Mouse (Mus musculus) forebrain, embryonic 14.5 days (tissue): ENCODE measurements around the gene C8g. TPM values are rescaled to one million over a fixed set of nuclear protein-coding genes. Genes with fewer than 3 reads are reported as not detected.

Experiments used
- polyA plus RNA-seq: library from polyadenylated mRNA; unstranded; fragments of >200 nt; fragmentation: Nextera tagmentation; extraction: Ambion mirVana; gene quantifications from 2 replicates; pipeline ENCODE4 v1.2.1, GENCODE M21; 2014

C8g gene
- polyA plus RNA-seq, 1 experiment from 2014 or later: 4.1 TPM

Other genes with a start within 250 kb of the C8g start
- gene Tmem203, start 246.3 kb downstream of the C8g start, polyA plus RNA-seq: 14.7 and 17.4 TPM in 2 replicates
- gene Tprn, start 239.1 kb downstream of the C8g start, polyA plus RNA-seq: 6.6 and 9.9 TPM in 2 replicates
- gene Ssna1, start 229.3 kb downstream of the C8g start, polyA plus RNA-seq: 258 and 281 TPM in 2 replicates
- gene Anapc2, start 229.2 kb downstream of the C8g start, polyA plus RNA-seq: 105 and 123 TPM in 2 replicates
- gene Tmem210, start 213.6 kb downstream of the C8g start, polyA plus RNA-seq: not detected in 2 replicates
- 0.25 TPM in 1 of 2 replicates, not detected in the other for gene Lrrc26, start 211.8 kb downstream of the C8g start, polyA plus RNA-seq
- 17.0 and 21.1 TPM in 2 replicates for gene Grin1, start 182.5 kb downstream of the C8g start, polyA plus RNA-seq
- 69.5 and 87.7 TPM in 2 replicates for gene Man1b1, start 169.4 kb downstream of the C8g start, polyA plus RNA-seq
- gene Dpp7, start 145.4 kb downstream of the C8g start, polyA plus RNA-seq: 21.3 and 21.4 TPM in 2 replicates
- 5.8 and 7.8 TPM in 2 replicates for gene Uap1l1, start 136.0 kb downstream of the C8g start, polyA plus RNA-seq
- gene Sapcd2, start 129.4 kb downstream of the C8g start, polyA plus RNA-seq: 27.8 and 28.9 TPM in 2 replicates
- 1.9 and 2.5 TPM in 2 replicates for gene Entpd2, start 105.8 kb downstream of the C8g start, polyA plus RNA-seq
- gene Npdc1, start 102.4 kb downstream of the C8g start, polyA plus RNA-seq: 263 and 331 TPM in 2 replicates
- gene Fut7, start 78.5 kb downstream of the C8g start, polyA plus RNA-seq: 0.21 TPM in 1 of 2 replicates, not detected in the other
- gene Abca2, start 73.0 kb downstream of the C8g start, polyA plus RNA-seq: 6.7 and 11.9 TPM in 2 replicates
- gene Clic3, start 44.9 kb downstream of the C8g start, polyA plus RNA-seq: 1.1 and 2.2 TPM in 2 replicates
- gene Paxx, start 40.6 kb downstream of the C8g start, polyA plus RNA-seq: 93.2 and 101 TPM in 2 replicates
- 170 and 301 TPM in 2 replicates for gene Ptgds, start 31.7 kb downstream of the C8g start, polyA plus RNA-seq
- not detected in 2 replicates for gene Lcn12, start 7.8 kb downstream of the C8g start, polyA plus RNA-seq
- 77.9 and 102 TPM in 2 replicates for gene Fbxw5, start 969 bp downstream of the C8g start, polyA plus RNA-seq
- 26.7 and 29.4 TPM in 2 replicates for gene Traf2, start 45.2 kb upstream of the C8g start, polyA plus RNA-seq
- 369 and 370 TPM in 2 replicates for gene Edf1, start 56.1 kb upstream of the C8g start, polyA plus RNA-seq
- gene Mamdc4, start 73.1 kb upstream of the C8g start, polyA plus RNA-seq: 0.84 and 2.2 TPM in 2 replicates
- 168 and 216 TPM in 2 replicates for gene Phpt1, start 73.5 kb upstream of the C8g start, polyA plus RNA-seq
- 2.2 and 4.2 TPM in 2 replicates for gene Ajm1, start 80.0 kb upstream of the C8g start, polyA plus RNA-seq
- 47.9 and 55.0 TPM in 2 replicates for gene Rabl6, start 106.8 kb upstream of the C8g start, polyA plus RNA-seq
- 0.18 and 0.30 TPM in 2 replicates for gene Ccdc183, start 116.0 kb upstream of the C8g start, polyA plus RNA-seq
- 27.9 and 32.8 TPM in 2 replicates for gene Tmem141, start 120.3 kb upstream of the C8g start, polyA plus RNA-seq
- gene Fcna, start 126.3 kb upstream of the C8g start, polyA plus RNA-seq: 2.0 and 3.7 TPM in 2 replicates
- gene Lcn8, start 151.4 kb upstream of the C8g start, polyA plus RNA-seq: not detected in 2 replicates
- gene Lcn5, start 156.2 kb upstream of the C8g start, polyA plus RNA-seq: not detected in 2 replicates
- gene Lcn6, start 175.1 kb upstream of the C8g start, polyA plus RNA-seq: not detected in 2 replicates
- gene Lcn10, start 181.0 kb upstream of the C8g start, polyA plus RNA-seq: not detected in 2 replicates
- gene Obp2a, start 198.3 kb upstream of the C8g start, polyA plus RNA-seq: not detected in 2 replicates
- 86.4 and 108 TPM in 2 replicates for gene Bmyc, start 205.0 kb upstream of the C8g start, polyA plus RNA-seq
- gene Obp2b, start 235.3 kb upstream of the C8g start, polyA plus RNA-seq: not detected in 2 replicates